Mouse (Mus musculus) heart, embryonic 13.5 days (tissue): Measurements from ENCODE around the gene Pik3r5. TPM values are rescaled to one million over a fixed set of nuclear protein-coding genes. Genes with fewer than 3 reads are reported as not detected.

ENCODE experiments used
- ATAC-seq: fragments of 200-750 bp; cut with Nextera tagmentation; 2 replicates; pipeline ENCODE4 v1.8.0; 2017; ENCODE audit warnings: moderate TSS enrichment; ENCODE audit not compliant: insufficient number of reproducible peaks, low FRiP score, low TSS enrichment; ENCODE audit errors: extremely low read depth
- H3K27ac ChIP-seq: fragments of 300-500 bp; sonication (generic); replicated peaks from 2 replicates; pipeline ENCODE4 v1.5.1; 2015; ENCODE audit warnings: moderate library complexity, mild to moderate bottlenecking, inconsistent platforms
- H3K27me3 ChIP-seq: fragments of 300-500 bp; sonication (generic); replicated peaks from 2 replicates; pipeline ENCODE4 v1.6.1; 2015; ENCODE audit warnings: mild to moderate bottlenecking, inconsistent platforms
- H3K36me3 ChIP-seq: fragments of 300-500 bp; sonication (generic); 2 replicates; pipeline ENCODE4 v1.6.1; 2015; ENCODE audit warnings: mild to moderate bottlenecking, inconsistent platforms
- H3K4me1 ChIP-seq: fragments of 300-500 bp; sonication (generic); 2 replicates; pipeline ENCODE4 v1.6.1; 2015; ENCODE audit warnings: inconsistent platforms
- H3K4me2 ChIP-seq: fragments of 300-500 bp; sonication (generic); 2 replicates; pipeline ENCODE4 v1.6.1; 2015; ENCODE audit warnings: inconsistent platforms, mild to moderate bottlenecking, moderate library complexity
- H3K4me3 ChIP-seq: fragments of 300-500 bp; sonication (generic); 2 replicates; pipeline ENCODE4 v1.5.1; 2015; ENCODE audit warnings: moderate library complexity, mild to moderate bottlenecking, inconsistent platforms
- H3K9ac ChIP-seq: fragments of 300-500 bp; sonication (generic); 2 replicates; pipeline ENCODE4 v1.6.1; 2015; ENCODE audit warnings: inconsistent platforms, mild to moderate bottlenecking, moderate library complexity
- H3K9me3 ChIP-seq: fragments of 300-500 bp; sonication (generic); 2 replicates; pipeline ENCODE4 v1.6.1; 2016; ENCODE audit warnings: inconsistent platforms
- WGBS: fragments of 180-500 bp; shearing (Covaris S2); methylation state at CpG from one replicate; pipeline ENCODE4 v1.1.7; 2015; ENCODE audit warnings: mixed read lengths; 5-methylcytosine and 5-hydroxymethylcytosine counted together
- polyA plus RNA-seq: library from polyadenylated mRNA; unstranded; fragments of >200 nt; fragmentation: Nextera tagmentation; extraction: Ambion mirVana; gene quantifications from 2 replicates; pipeline ENCODE4 v1.2.1, GENCODE M21; 2015

The Pik3r5 gene
- polyA plus RNA-seq, 1 experiment from 2014 or later, result 0.39 TPM

- Histone ChIP-seq H3K27me3 (peaks cover 55% of the 10 kb centered on the region), H3K4me2 (no peak overlapping the region), H3K4me3 (no peak overlapping the region), H3K9ac (no peak overlapping the region), H3K9me3 (no peaks in the 10 kb centered on the region), H3K4me1 (peaks cover 28% of the 10 kb centered on the region), H3K36me3 (no peaks in the 10 kb centered on the region), H3K27ac (no peak overlapping the region)
- ATAC-seq, result no peak
- 44% methylated on average over 4 of the region's 4 CpGs for WGBS
Observed at GRCm38 (mm10) chr11:68404185-68404584, 27.7 kb upstream of the Pik3r5 start.

- Histone ChIP-seq H3K4me1 (peaks cover 16% of the 10 kb centered on the region), H3K27me3 (peaks cover 41% of the 10 kb centered on the region), H3K9me3 (no peaks in the 10 kb centered on the region), H3K27ac (no peak overlapping the region), H3K36me3 (no peaks in the 10 kb centered on the region), H3K9ac (no peak overlapping the region), H3K4me3 (no peak overlapping the region), H3K4me2 (no peak overlapping the region)
- 80% methylated on average over 8 of the region's 8 CpGs for WGBS
- ATAC-seq, result no peak
Observed at GRCm38 (mm10) chr11:68405576-68405975, 26.3 kb upstream of the Pik3r5 start.

- H3K9ac ChIP-seq, result no peak overlapping the region
- WGBS, result 42% methylated on average over 11 of the region's 11 CpGs
- no peak overlapping the region for H3K4me3 ChIP-seq
- no peaks in the 10 kb centered on the region for H3K9me3 ChIP-seq
- no peak overlapping the region for H3K4me2 ChIP-seq
- H3K27ac ChIP-seq, result no peak overlapping the region
- peaks cover 24% of the 10 kb centered on the region for H3K27me3 ChIP-seq
- no peaks in the 10 kb centered on the region for H3K36me3 ChIP-seq
- ATAC-seq, result no peak; the same call in 1 of the 2 replicates
- H3K4me1 ChIP-seq, result peaks cover 15% of the 10 kb centered on the region
Observed at GRCm38 (mm10) chr11:68407266-68407926, 24.5 kb upstream of the Pik3r5 start.

GRCm38 (mm10) chr11:68408127-68408526, 23.8 kb upstream of the Pik3r5 start:
- 47% methylated on average over 2 of the region's 2 CpGs for WGBS
- no peak overlapping the region for H3K9ac ChIP-seq
- H3K27me3 ChIP-seq, result peaks cover 17% of the 10 kb centered on the region
- H3K27ac ChIP-seq, result no peak overlapping the region
- H3K9me3 ChIP-seq, result no peaks in the 10 kb centered on the region
- no peaks in the 10 kb centered on the region for H3K36me3 ChIP-seq
- peaks cover 15% of the 10 kb centered on the region for H3K4me1 ChIP-seq
- H3K4me3 ChIP-seq, result no peak overlapping the region
- ATAC-seq, result no peak
- no peak overlapping the region for H3K4me2 ChIP-seq

- H3K4me1 ChIP-seq, result no peaks in the 10 kb centered on the region
- no peak overlapping the region for H3K27ac ChIP-seq
- no peak overlapping the region for H3K4me3 ChIP-seq
- H3K9ac ChIP-seq, result no peak overlapping the region
- WGBS, result 50% methylated on average over 3 of the region's 3 CpGs
- peaks cover 7% of the 10 kb centered on the region for H3K9me3 ChIP-seq
- peaks cover 5% of the 10 kb centered on the region; the same call in 1 of the 2 replicates for H3K27me3 ChIP-seq
- no peaks in the 10 kb centered on the region for H3K36me3 ChIP-seq
- no peak overlapping the region for H3K4me2 ChIP-seq
- no peak for ATAC-seq
Observed at GRCm38 (mm10) chr11:68417001-68417400, 14.9 kb upstream of the Pik3r5 start.

- H3K36me3 ChIP-seq, result no peaks in the 10 kb centered on the region
- no peak overlapping the region for H3K4me2 ChIP-seq
- H3K27ac ChIP-seq, result no peak overlapping the region
- 49% methylated on average over 9 of the region's 9 CpGs for WGBS
- no peaks in the 10 kb centered on the region for H3K4me1 ChIP-seq
- H3K27me3 ChIP-seq, result peaks cover 5% of the 10 kb centered on the region; the same call in 1 of the 2 replicates
- no peak overlapping the region for H3K4me3 ChIP-seq
- H3K9me3 ChIP-seq, result peaks cover 7% of the 10 kb centered on the region
- no peak for ATAC-seq
- H3K9ac ChIP-seq, result no peak overlapping the region
Observed at GRCm38 (mm10) chr11:68417831-68418230, 14.1 kb upstream of the Pik3r5 start.

GRCm38 (mm10) chr11:68425492-68426315, 6.2 kb upstream of the Pik3r5 start:
- Histone ChIP-seq H3K36me3 (no peaks in the 10 kb centered on the region), H3K4me2 (no peak overlapping the region), H3K9me3 (no peaks in the 10 kb centered on the region), H3K27ac (no peak overlapping the region), H3K4me1 (no peaks in the 10 kb centered on the region), H3K27me3 (peaks cover 10% of the 10 kb centered on the region), H3K9ac (no peak overlapping the region), H3K4me3 (no peak overlapping the region)
- WGBS, result 69% methylated on average over 8 of the region's 8 CpGs
- ATAC-seq, result no peak

- no peaks in the 10 kb centered on the region for H3K36me3 ChIP-seq
- 68% methylated on average over 5 of the region's 5 CpGs for WGBS
- H3K4me1 ChIP-seq, result no peaks in the 10 kb centered on the region
- H3K27me3 ChIP-seq, result peaks cover 20% of the 10 kb centered on the region
- no peak overlapping the region for H3K4me2 ChIP-seq
- ATAC-seq, result no peak
- H3K9ac ChIP-seq, result no peak overlapping the region
- H3K9me3 ChIP-seq, result no peaks in the 10 kb centered on the region
- no peak overlapping the region for H3K4me3 ChIP-seq
- no peak overlapping the region for H3K27ac ChIP-seq
Observed at GRCm38 (mm10) chr11:68427083-68427570, 4.8 kb upstream of the Pik3r5 start.

GRCm38 (mm10) chr11:68430662-68431061, 1.3 kb upstream of the Pik3r5 start:
- no peak for ATAC-seq
- H3K27me3 ChIP-seq, result peaks cover 52% of the 10 kb centered on the region
- no peak overlapping the region for H3K9ac ChIP-seq
- no peaks in the 10 kb centered on the region for H3K4me1 ChIP-seq
- WGBS, result 53% methylated on average over 5 of the region's 5 CpGs
- H3K4me3 ChIP-seq, result no peak overlapping the region
- H3K27ac ChIP-seq, result no peak overlapping the region
- no peaks in the 10 kb centered on the region for H3K36me3 ChIP-seq
- no peak overlapping the region for H3K4me2 ChIP-seq
- no peaks in the 10 kb centered on the region for H3K9me3 ChIP-seq

GRCm38 (mm10) chr11:68432361-68433021, 570 bp downstream of the Pik3r5 start:
- Histone ChIP-seq H3K4me1 (no peaks in the 10 kb centered on the region), H3K9me3 (no peaks in the 10 kb centered on the region), H3K27me3 (peaks cover 52% of the 10 kb centered on the region), H3K27ac (no peak overlapping the region), H3K9ac (peak overlapping the region; percentile 67), H3K4me3 (peak overlapping the region; percentile 54), H3K4me2 (peak overlapping the region; percentile 73), H3K36me3 (no peaks in the 10 kb centered on the region)
- WGBS, result 29% methylated on average over 23 of the region's 23 CpGs
- no peak for ATAC-seq

GRCm38 (mm10) chr11:68433534-68433933, 1.6 kb downstream of the Pik3r5 start:
- Histone ChIP-seq H3K27me3 (peaks cover 52% of the 10 kb centered on the region), H3K36me3 (no peaks in the 10 kb centered on the region), H3K9ac (no peak overlapping the region), H3K27ac (no peak overlapping the region), H3K4me1 (no peaks in the 10 kb centered on the region), H3K4me2 (no peak overlapping the region), H3K4me3 (no peak overlapping the region), H3K9me3 (0 out of 2 replicates have a peak, but pooled peaks cover 3% of the 10 kb centered on the region)
- no peak for ATAC-seq
- 77% methylated on average over 5 of the region's 5 CpGs for WGBS
